Mouse (Mus musculus): ENCODE data around the gene Thap12.

Thap12 gene

DNA sequence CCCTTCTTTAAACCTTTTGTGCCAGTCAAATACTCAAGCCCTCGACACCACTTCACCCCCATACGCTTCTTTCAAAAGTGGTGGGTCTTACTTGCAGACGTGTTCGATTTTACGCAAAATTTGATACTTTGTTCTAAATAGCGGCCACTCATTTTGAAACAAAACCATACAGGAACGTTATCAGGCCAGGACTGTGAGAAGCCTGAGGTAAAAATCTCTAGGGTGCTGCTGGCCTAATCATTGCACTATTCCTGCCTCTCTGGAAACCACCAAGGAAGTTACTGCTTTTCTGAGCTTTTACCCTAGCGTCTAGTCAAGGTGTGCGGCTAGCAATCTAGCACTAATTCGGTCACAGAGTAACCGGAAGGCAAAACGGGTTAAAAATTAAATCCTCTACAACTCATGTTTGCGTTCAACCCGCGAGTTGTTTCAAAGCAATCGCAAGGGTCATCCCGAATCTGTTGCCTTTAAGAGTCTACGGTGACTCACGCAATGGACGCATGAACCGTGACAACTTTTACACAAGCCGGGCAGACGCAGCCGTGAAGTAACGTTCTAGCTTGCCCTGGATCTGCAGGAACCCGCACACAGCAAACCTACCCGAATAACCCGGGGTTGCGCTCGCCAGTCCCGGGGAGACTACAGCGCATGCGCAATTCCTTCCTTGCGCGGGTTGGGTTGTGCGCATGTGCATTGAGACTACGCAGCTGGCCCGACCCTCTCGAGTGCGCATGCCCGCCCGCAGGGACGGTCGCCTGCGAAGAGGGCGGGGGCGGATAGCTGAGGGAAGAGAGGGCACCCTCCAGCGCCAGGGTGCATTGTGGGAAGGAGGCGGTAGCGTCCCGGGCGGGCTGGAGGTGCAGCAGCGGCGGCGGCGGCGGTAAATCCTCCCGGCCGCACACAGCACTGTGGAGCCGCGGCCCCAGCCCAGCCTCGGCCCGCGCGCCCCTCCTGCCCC is at the start of gene Thap12:
TSS of gene Thap12 (plus strand) at position 821 of the 958 bp plus-strand sequence.
- DNase-seq (ENCODE audit: low spot score in 2 of 2) = peak; percentile 99 to 100

- peak; percentile 79 to 82 for DNase-seq (ENCODE audit: low spot score in 2 of 2)
These were observed 47.0 kb upstream of the Thap12 start for GRCm38 (mm10) chr7:98655681-98656530.

GRCm38 (mm10) chr7:98656531-98657221 is 46.2 kb upstream of the Thap12 start, which contains the start of gene Emsy:
Emsy (minus strand) TSS chr7:98656783.
- peak; percentile 97 to 98 for DNase-seq (ENCODE audit: low spot score in 2 of 2)

GRCm38 (mm10) chr7:98665166-98665565 is 37.7 kb upstream of the Thap12 start:
- DNase-seq (ENCODE audit: low spot score in 2 of 2) = no peak

- no peak for DNase-seq (ENCODE audit: low spot score in 2 of 2)
These were observed 37.2 kb upstream of the Thap12 start for GRCm38 (mm10) chr7:98665726-98666125.

DNA sequence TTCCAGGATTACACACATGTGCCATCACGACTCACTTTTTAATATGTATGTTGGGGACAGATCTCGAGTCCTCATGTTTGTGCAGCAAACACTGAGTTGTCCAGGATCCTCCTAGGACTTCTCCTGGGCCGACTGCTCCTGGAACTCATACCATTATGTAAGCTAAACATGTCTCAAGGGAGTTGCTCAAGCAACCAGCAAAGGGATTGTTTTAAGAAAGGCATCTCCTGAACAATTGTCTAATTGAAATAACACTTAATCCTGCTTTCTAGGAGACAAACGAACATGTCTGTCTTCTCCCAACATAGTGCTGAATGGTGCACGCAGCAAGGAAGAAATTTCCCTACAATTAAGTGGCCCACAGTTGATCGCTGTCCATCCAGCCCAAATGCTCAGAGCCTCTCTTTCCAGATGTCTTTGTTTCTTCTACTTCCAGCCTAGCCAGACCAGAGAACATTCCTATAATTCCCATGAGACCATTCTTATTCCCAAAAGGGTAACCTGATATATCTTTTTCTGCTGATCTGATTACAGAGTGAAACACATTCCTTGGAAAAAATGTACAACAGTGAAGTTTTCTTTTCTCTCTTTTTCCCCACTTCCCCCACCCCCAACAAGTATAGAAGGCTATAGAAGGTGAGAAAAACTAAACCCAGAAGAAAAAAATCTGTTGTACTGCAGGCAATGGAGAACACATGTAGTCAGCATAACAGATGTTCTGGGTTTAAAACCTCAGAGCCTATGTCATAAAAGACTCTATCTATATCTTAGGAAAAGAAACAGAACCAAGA is 34.8 kb upstream of the Thap12 start:
- peak in 1 of 2 experiments; percentile 29 for DNase-seq (ENCODE audit: low spot score in 2 of 2)

- no peak for DNase-seq (ENCODE audit: low spot score in 2 of 2)
These were observed 32.1 kb upstream of the Thap12 start for GRCm38 (mm10) chr7:98670831-98671230.

GRCm38 (mm10) chr7:98671416-98671815 is 31.5 kb upstream of the Thap12 start:
- no peak for DNase-seq (ENCODE audit: low spot score in 2 of 2)

DNA sequence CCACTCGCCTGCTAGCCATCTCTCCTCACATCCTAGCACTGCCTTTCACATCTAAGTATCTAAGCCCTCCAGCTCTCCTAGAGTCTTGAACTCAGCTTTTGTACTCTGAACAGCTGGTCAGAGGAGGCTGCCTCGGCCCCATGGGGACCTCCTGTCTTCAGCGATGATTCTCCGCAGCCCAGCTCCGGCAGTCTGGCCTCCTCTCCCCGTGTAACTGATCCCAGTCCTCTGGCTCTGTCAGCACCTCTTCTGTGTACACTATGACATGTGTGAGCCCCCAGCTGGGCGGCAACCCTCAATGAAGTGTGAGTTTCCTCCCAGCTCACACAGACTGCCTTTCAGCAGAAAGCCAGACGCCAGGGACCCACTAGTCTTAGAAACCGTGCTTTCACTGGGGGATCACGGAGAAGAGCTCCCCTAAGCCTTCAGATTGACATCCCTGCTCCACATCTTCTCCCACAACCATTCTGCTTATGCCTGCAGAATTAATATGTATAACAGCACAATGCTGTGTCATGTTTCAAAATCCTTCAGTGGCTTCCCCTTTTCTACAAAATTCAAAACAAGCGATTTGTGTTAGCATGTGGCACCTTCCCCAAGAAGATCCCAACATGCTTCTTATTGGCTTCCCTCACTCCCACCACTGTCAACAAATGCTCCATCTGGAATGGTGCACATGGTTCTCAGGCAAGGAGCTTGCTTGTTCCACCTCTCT is 30.5 kb upstream of the Thap12 start:
- peak; percentile 67 to 72 for DNase-seq (ENCODE audit: low spot score in 2 of 2)

- no peak for DNase-seq (ENCODE audit: low spot score in 2 of 2)
These were observed 28.6 kb upstream of the Thap12 start for GRCm38 (mm10) chr7:98674344-98674743.

GRCm38 (mm10) chr7:98677511-98677910 is 25.4 kb upstream of the Thap12 start:
- no peak for DNase-seq (ENCODE audit: low spot score in 2 of 2)

- DNase-seq (ENCODE audit: low spot score in 2 of 2) = peak; percentile 44 to 59
These were observed 24.5 kb upstream of the Thap12 start for GRCm38 (mm10) chr7:98678441-98678840.

- no peak for DNase-seq (ENCODE audit: low spot score in 2 of 2)
These were observed 22.2 kb upstream of the Thap12 start for GRCm38 (mm10) chr7:98680691-98681090.

GRCm38 (mm10) chr7:98682821-98683220 is 20.1 kb upstream of the Thap12 start:
- no peak for DNase-seq (ENCODE audit: low spot score in 2 of 2)

- no peak for DNase-seq (ENCODE audit: low spot score in 2 of 2)
These were observed 17.0 kb upstream of the Thap12 start for GRCm38 (mm10) chr7:98685895-98686294.

DNA sequence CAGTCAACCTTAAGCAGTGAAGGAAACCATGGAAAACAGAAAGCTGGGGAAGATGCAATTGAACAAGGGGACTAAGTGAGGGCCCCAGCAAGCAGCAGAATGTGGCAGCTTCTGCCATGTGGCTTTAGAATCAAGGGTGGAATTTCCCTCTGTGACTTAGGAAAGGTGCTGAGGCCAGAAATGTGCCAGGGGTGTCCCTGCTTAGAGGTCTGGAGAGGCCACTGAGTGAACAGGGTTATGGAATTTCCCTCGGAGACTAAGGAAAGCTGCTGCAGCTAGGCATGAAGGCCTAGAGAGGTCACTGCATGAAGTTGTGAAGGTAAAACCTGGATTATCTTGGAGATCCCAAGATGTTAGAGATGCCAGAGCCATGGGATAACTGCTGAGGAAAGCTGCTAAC is 12.8 kb upstream of the Thap12 start:
- DNase-seq (ENCODE audit: low spot score in 2 of 2) = no peak

DNA sequence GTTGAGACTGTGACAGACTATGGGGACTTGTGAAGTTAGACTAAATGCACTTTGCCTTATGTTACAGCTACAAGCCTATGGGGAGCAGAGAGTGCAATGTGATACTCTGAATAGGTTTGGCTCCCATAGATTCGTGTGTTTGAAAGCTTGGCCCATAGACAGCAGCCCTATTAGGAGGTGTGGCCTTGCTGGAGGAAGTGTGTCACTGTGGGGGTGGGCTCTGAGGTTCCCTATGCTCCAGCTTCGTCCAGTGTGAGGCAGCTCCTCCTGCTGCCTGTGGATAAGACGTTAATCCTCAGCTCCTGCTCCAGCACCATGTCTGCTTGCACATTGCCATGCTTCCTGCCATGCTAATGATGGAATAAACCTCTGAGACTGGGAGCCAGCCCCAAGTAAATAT is 12.1 kb upstream of the Thap12 start:
- no peak for DNase-seq (ENCODE audit: low spot score in 2 of 2)

- DNase-seq (ENCODE audit: low spot score in 2 of 2) = peak in 1 of 2 experiments; percentile 42
These were observed 9.9 kb upstream of the Thap12 start for GRCm38 (mm10) chr7:98692761-98693546.

DNA sequence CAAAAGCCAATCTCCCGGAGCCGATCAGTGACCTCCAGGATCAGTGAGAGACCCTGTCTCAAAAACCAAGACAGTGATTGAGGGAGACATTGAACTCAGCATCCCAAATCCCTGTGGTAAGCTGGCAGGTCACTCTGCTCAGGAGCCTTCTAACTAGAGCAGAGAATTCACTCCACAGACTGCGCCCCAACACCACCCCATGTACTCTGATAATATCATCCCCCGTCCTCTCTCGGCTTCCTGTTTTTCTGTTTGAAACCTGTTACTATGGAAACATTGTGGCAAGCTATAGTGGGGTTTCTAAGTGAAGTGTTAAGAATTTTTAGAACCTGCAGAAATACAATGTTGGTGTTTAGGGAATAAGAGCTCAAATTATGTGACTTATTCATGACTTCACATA is 8.9 kb upstream of the Thap12 start:
- peak in 1 of 2 experiments; percentile 45 for DNase-seq (ENCODE audit: low spot score in 2 of 2)

All from heart, adult 9 months (tissue).